Mouse (Mus musculus): ENCODE results near the gene Dtnb. TPM values are rescaled to one million over a fixed set of nuclear protein-coding genes. Genes with fewer than 3 reads are reported as not detected.

Dtnb gene
- polyA plus RNA-seq, 1 experiment from 2014 or later: 18.8 TPM

GRCm38 (mm10) chr12:3626880-3627279 is 54.7 kb downstream of the Dtnb start:
- Histone ChIP-seq H3K36me3 (ENCODE audit: insufficient read depth, low read length) (no peaks in the 10 kb centered on the region), H3K4me2 (replicated peaks; ENCODE audit: low read depth, low read length) (no peak overlapping the region), H3K9me3 (ENCODE audit: low read length) (no peaks in the 10 kb centered on the region), H3K4me3 (ENCODE audit: low read depth, low read length) (no peak overlapping the region), H3K27ac (ENCODE audit: low read length) (no peak overlapping the region), H3K27me3 (replicated peaks; ENCODE audit: insufficient read depth, low read length) (no peaks in the 10 kb centered on the region), H3K4me1 (ENCODE audit: insufficient read depth, low read depth, low read length) (no peaks in the 10 kb centered on the region), H3K9ac (replicated peaks; ENCODE audit: low read depth) (no peak overlapping the region)
- no peak for ATAC-seq
- TF ChIP-seq EP300 (IDR thresholded peaks at IDR 0.05) (no peak), CTCF (IDR thresholded peaks at IDR 0.05) (no peak)
- no peak for DNase-seq (ENCODE audit: low spot score)
- WGBS: 53% methylated on average over 4 of the region's 4 CpGs

- no peak overlapping the region for H3K4me3 ChIP-seq (ENCODE audit: low read depth, low read length)
- DNase-seq (ENCODE audit: low spot score) (peak; percentile 60), ATAC-seq (no peak)
- WGBS: 48% methylated on average over 3 of the region's 3 CpGs
- H3K4me2 ChIP-seq (replicated peaks; ENCODE audit: low read depth, low read length): no peak overlapping the region
- H3K36me3 ChIP-seq (ENCODE audit: insufficient read depth, low read length): no peaks in the 10 kb centered on the region
- H3K9me3 ChIP-seq (ENCODE audit: low read length): no peaks in the 10 kb centered on the region
- H3K4me1 ChIP-seq (ENCODE audit: insufficient read depth, low read depth, low read length): no peaks in the 10 kb centered on the region
- H3K27me3 ChIP-seq (replicated peaks; ENCODE audit: insufficient read depth, low read length): no peaks in the 10 kb centered on the region
- TF ChIP-seq EP300 (IDR thresholded peaks at IDR 0.05) (no peak), CTCF (IDR thresholded peaks at IDR 0.05) (peak; percentile 60)
- no peak overlapping the region for H3K27ac ChIP-seq (ENCODE audit: low read length)
- H3K9ac ChIP-seq (replicated peaks; ENCODE audit: low read depth): no peak overlapping the region
Measured at GRCm38 (mm10) chr12:3641931-3642330, 69.8 kb downstream of the Dtnb start.

GRCm38 (mm10) chr12:3656799-3657198 is 84.6 kb downstream of the Dtnb start:
- Histone ChIP-seq H3K27me3 (replicated peaks; ENCODE audit: insufficient read depth, low read length) (no peaks in the 10 kb centered on the region), H3K4me3 (ENCODE audit: low read depth, low read length) (no peak overlapping the region), H3K36me3 (ENCODE audit: insufficient read depth, low read length) (no peaks in the 10 kb centered on the region), H3K9me3 (ENCODE audit: low read length) (no peaks in the 10 kb centered on the region), H3K27ac (ENCODE audit: low read length) (no peak overlapping the region), H3K4me2 (replicated peaks; ENCODE audit: low read depth, low read length) (no peak overlapping the region), H3K4me1 (ENCODE audit: insufficient read depth, low read depth, low read length) (no peaks in the 10 kb centered on the region), H3K9ac (replicated peaks; ENCODE audit: low read depth) (no peak overlapping the region)
- 52% methylated on average over 7 of the region's 7 CpGs for WGBS
- peak; percentile 15 for DNase-seq (ENCODE audit: low spot score)
- no peak for TF ChIP-seq EP300 (IDR thresholded peaks at IDR 0.05)
- TF ChIP-seq CTCF (IDR thresholded peaks at IDR 0.05): no peak
- no peak for ATAC-seq

GRCm38 (mm10) chr12:3657234-3657633 is 85.1 kb downstream of the Dtnb start:
- H3K4me1 ChIP-seq (ENCODE audit: insufficient read depth, low read depth, low read length): no peaks in the 10 kb centered on the region
- no peaks in the 10 kb centered on the region for H3K9me3 ChIP-seq (ENCODE audit: low read length)
- no peak overlapping the region for H3K4me3 ChIP-seq (ENCODE audit: low read depth, low read length)
- no peaks in the 10 kb centered on the region for H3K27me3 ChIP-seq (replicated peaks; ENCODE audit: insufficient read depth, low read length)
- ATAC-seq (no peak), DNase-seq (ENCODE audit: low spot score) (no peak)
- TF ChIP-seq CTCF (IDR thresholded peaks at IDR 0.05) (no peak), EP300 (IDR thresholded peaks at IDR 0.05) (no peak)
- 87% methylated on average over 4 of the region's 4 CpGs for WGBS
- no peaks in the 10 kb centered on the region for H3K36me3 ChIP-seq (ENCODE audit: insufficient read depth, low read length)
- H3K4me2 ChIP-seq (replicated peaks; ENCODE audit: low read depth, low read length): no peak overlapping the region
- no peak overlapping the region for H3K27ac ChIP-seq (ENCODE audit: low read length)
- H3K9ac ChIP-seq (replicated peaks; ENCODE audit: low read depth): no peak overlapping the region

GRCm38 (mm10) chr12:3657786-3658185 is 85.6 kb downstream of the Dtnb start:
- DNase-seq (ENCODE audit: low spot score): no peak
- no peaks in the 10 kb centered on the region for H3K36me3 ChIP-seq (ENCODE audit: insufficient read depth, low read length)
- H3K27me3 ChIP-seq (replicated peaks; ENCODE audit: insufficient read depth, low read length): no peaks in the 10 kb centered on the region
- H3K4me2 ChIP-seq (replicated peaks; ENCODE audit: low read depth, low read length): no peak overlapping the region
- 78% methylated on average over 10 of the region's 10 CpGs for WGBS
- TF ChIP-seq EP300 (IDR thresholded peaks at IDR 0.05): no peak
- TF ChIP-seq CTCF (IDR thresholded peaks at IDR 0.05): no peak
- H3K27ac ChIP-seq (ENCODE audit: low read length): no peak overlapping the region
- no peaks in the 10 kb centered on the region for H3K4me1 ChIP-seq (ENCODE audit: insufficient read depth, low read depth, low read length)
- no peak overlapping the region for H3K9ac ChIP-seq (replicated peaks; ENCODE audit: low read depth)
- ATAC-seq: no peak
- no peaks in the 10 kb centered on the region for H3K9me3 ChIP-seq (ENCODE audit: low read length)
- no peak overlapping the region for H3K4me3 ChIP-seq (ENCODE audit: low read depth, low read length)

GRCm38 (mm10) chr12:3659554-3660311 is 87.6 kb downstream of the Dtnb start:
- no peak overlapping the region for H3K4me2 ChIP-seq (replicated peaks; ENCODE audit: low read depth, low read length)
- TF ChIP-seq CTCF (IDR thresholded peaks at IDR 0.05): no peak
- no peaks in the 10 kb centered on the region for H3K4me1 ChIP-seq (ENCODE audit: insufficient read depth, low read depth, low read length)
- no peak overlapping the region for H3K4me3 ChIP-seq (ENCODE audit: low read depth, low read length)
- H3K9ac ChIP-seq (replicated peaks; ENCODE audit: low read depth): no peak overlapping the region
- DNase-seq (ENCODE audit: low spot score) (no peak), ATAC-seq (no peak)
- no peaks in the 10 kb centered on the region for H3K9me3 ChIP-seq (ENCODE audit: low read length)
- H3K36me3 ChIP-seq (ENCODE audit: insufficient read depth, low read length): no peaks in the 10 kb centered on the region
- 88% methylated on average over 4 of the region's 4 CpGs for WGBS
- no peaks in the 10 kb centered on the region for H3K27me3 ChIP-seq (replicated peaks; ENCODE audit: insufficient read depth, low read length)
- H3K27ac ChIP-seq (ENCODE audit: low read length): no peak overlapping the region

Data from lung, postnatal 0 days (tissue).